Mouse (Mus musculus): ENCODE measurements around the gene Aif1l.

Aif1l gene

DNA sequence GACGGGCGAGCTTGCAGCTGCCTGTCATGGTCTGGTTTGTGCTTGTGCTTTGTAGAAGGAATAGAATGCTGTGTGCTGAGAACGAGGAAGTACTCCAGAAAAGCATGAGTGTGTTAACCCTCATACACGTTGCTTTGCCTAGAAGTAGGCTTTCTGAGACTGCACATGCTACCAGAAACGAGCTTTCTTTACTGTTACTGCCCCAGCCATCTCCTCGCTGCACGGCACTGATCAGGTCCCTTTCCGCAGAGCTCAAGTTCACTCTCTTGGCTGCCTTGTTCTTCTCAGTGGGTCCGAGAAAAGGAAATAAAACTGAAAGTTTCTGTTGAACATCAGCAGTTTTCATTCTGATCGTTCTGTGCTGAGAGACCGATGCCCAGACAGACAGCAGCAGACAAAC is 58.8 kb downstream of the Aif1l start:
- DNase-seq (ENCODE audit: low read depth) = no peak

DNA sequence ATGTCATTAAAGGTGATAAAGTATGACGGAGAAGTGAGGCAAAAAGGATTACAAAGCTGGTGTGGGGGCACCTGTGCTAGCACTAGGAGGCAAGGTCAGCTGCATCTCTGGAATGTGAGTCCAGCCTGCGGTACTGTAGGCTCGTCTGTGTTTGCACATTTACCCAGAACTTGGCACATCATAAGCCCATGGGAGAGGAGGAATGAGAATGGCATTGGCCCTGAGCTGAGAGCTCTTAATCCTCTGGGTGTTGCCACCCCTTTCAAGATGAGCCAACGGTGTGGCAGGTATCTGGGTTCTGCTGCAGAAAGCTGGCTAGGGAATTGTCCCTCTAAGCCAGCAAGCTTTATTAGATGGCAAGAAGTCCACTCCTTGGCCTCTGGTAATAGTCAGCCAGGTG is 69.8 kb downstream of the Aif1l start:
- no peak for DNase-seq (ENCODE audit: low read depth)

DNA sequence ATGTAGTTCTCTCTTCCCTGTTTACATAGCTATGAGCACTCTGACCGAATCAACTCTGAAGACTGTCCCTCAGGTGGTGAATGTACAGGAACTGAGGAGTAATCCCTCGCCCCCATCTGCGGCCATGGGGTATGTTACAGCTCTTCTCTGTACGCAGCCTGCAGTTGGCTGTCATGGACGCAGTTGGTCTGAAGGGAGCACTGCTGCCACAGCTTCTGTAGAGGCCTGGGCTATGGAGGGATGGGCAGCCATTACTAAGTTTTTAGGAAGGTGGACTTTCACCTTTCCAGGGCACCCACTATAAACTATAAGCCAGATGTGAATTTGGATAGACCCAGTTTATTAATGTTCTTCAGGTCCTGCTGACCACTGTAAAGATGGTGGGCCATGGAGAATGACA is 70.3 kb downstream of the Aif1l start:
- no peak for DNase-seq (ENCODE audit: low read depth)
